Mouse (Mus musculus): ENCODE measurements at regions not wholly inside any gene's neighbourhood (a gene's known extent, or its start where the extent isn't known, plus 50 kb on each side); places are given as distances from the start of the nearest gene placed in this dataset.
"Not testable (repeated sequence)": the region's sequence is repeated elsewhere in the genome, so short reads cannot be mapped to it uniquely, and the experiment has no call there.

DNA sequence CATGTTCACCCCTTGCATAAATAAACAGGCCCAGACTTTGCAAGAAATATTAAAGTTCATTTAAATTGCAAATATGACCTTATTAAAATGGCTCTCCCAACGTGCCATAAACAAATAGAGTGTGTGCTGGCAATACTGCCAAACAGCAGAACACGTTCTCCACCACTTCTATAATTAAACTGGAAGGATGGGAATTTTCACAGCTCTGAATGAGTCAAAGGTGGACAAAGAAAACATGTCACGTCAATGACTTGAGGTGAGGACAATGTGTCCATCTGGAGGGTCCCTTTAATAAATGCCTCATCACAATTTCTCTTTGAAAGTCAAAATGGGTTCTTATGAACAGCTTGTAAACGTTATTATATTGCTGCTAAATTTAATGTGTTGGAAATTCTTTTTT lies 114.8 kb downstream of the Galc start:
- DNase-seq (ENCODE audit: inconsistent ontology term): no peak

DNA sequence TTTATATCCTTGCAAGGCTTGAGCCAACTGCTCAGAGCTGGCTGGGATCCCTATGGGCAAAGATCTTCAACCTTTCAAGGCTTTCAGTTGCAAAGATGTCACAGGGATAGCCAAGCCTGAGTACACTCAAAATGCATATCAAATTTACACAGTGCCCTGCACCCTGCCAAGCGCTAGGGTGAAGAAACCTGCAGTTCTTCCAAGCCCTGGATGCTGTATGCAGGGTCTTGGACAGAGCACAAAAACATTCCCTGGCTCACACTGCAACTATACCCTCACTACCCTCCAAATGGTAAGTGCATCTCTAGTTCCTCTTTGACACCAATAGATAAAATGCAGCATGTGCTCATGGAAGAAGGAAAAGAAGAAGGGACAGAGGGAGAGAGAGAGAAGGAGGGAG lies 116.1 kb downstream of the Galc start:
- DNase-seq (ENCODE audit: inconsistent ontology term): no peak

DNA sequence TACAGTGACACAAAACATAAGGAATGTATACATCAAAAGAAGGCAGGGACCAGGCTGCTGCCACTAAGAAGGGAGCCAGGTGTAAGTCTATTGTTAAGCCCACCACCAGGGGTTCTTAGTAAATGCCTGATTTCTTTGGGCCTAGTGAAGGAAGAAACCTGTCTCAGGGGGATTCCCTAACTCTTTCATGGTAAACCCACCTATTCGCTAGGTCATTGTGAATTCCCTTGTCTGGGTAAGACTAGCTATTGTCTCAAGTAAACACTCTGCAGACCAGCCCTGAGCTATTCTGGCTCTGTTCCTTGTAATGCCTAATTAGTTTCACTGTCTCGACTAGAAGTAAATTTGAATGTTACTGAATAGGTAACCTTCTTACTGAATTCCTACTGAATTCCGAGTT lies 119.4 kb downstream of the Galc start:
- DNase-seq (ENCODE audit: inconsistent ontology term): not testable (repeated sequence)

DNA sequence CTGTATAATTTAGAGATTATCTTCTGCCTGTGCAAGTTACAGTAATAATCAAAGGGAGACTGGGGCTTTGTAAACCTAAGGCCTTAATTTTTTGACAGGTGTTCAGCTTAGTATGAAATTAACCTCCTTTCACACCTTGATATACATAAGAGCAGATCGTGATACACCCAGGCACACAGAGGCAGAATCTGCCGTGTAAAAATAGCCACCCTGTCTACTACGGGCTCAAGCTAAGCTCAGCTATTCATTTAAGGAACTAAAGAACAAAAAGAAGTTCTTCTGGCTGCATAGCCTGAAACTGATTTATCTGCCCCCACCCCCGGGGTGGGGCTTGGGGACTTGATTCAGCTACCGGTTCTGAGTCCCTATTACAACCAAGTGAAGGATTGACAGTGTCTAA lies 128.0 kb downstream of the Galc start:
- DNase-seq (ENCODE audit: inconsistent ontology term): no peak

DNA sequence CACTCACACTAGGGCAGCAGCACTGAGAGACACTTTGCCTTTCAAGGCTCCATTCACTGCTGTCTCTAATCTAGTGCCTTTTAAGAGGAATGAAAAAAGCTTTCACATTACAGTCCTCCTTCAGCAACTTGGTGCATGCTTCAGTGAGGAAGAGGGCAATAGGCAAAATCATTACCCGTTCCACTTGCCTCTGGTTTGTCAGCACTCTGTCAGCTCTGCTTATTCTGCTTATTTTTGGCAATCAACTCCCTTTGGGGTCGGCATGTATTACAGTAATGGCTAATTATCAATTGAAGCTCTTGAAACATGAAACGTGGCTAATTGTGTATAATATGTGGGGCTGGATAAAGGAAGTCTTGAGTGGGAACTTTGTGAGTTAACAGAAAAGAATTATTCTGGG lies 135.7 kb downstream of the Galc start:
- no peak for DNase-seq (ENCODE audit: inconsistent ontology term)

DNA sequence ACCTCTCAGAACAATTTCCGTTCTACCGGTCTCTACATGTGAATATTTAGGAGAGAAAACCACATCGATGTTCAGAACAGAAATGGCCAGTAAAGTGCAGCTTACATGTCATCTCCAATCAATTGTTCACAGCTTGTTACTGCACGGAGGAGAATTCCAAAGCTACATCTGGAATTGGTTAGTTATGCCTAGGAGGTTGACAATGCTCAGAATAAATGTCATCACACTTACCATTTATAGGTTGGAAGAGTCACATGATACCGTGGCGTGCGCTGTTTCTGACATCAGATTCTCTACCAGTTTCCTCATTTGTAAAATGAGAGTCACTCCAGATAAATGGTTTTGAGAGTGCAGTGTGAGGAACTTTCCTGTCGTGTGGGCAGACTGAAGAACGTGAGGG lies 151.2 kb downstream of the Galc start:
- DNase-seq (ENCODE audit: inconsistent ontology term): peak; percentile 17

DNA sequence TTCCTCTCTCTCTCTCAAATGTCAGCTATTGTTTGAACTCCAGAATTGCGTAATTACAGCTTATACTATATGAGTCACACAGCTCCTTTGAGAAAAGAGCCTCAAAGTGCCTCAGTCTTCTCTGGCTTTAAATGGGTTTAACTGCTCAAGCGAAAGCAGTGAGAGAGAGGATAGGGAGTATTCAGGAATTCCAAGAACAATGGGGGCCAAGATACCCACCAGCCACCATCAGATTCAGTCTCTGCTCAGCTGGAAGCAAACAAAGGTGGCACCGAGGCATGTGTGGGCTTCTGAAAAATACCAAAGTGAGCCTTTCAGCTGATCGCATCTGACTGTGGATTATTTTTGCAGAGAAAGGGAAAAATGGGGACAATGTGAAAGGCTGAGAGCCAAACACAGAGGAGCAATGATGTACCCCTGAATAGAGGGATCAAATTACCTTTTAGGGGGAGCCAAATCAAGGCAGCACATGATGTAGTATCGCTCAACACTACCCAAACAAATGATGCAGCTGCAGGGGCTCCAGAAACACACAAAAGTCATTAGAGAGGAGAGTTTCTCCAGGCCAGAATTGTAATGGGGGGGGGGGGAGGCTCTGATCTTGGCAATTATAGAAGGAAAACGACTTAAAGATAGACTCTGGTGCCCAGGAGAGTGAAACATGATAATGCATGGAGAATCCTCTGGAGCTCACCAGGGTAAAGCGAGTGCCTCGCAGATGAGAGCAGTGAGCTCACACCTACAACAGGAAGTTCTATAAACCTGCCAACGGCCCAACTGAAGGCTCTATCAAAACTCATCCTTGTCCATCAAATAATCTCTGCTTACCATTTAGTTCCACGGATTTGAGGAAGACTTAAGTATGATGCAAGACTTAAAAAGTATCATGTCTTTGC lies 152.2 kb downstream of the Galc start:
- peak; percentile 84 for DNase-seq (ENCODE audit: inconsistent ontology term)

DNA sequence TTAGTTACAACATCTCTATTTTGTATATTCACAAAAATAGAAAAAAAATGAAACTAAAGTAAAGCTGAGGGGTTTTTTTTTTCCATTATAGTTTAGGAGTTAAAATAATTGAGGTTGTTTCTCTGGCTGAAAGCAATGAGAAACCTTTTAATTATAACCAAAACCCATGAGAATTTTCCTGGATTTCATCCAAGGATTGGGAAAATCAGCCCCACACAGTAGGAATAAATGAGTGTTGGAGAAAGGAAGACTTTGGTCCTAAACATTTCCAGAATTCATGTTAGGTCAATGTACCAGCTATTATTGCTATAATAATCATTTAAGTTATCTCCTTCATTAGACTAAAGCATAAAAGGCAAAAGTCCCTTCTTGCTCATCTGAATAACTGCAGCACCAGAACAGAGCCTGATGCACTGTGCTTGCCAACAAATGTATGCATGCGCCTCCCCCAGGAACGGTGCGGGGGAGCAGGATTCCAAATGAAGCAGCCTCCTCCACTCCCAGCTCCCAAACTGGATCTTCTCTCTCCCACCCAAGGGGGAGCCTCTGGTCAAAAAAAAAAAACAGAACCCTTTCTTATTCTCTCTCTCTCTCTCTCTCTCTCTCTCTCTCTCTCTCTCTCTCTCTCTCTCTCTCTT lies 153.0 kb downstream of the Galc start:
- peak; percentile 67 for DNase-seq (ENCODE audit: inconsistent ontology term)

DNA sequence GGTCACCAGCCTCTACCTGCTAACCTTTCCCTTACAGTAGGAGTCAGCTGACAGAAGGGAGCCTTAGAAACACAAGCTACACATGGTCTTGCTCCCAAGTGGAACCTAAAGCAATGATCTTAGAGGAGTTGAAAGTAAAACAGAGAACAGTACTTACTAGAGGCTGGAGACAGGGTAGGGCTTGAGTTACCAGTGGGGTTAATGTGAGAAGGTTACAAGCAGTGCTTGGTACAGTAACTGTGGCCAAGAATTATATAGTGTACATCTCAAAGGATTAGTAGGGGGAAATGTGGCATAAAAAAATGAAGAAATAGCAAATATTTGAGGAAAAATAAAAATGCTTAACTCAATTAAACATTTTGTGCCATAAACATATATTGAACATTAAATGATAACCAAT lies 153.5 kb downstream of the Galc start:
- DNase-seq (ENCODE audit: inconsistent ontology term): no peak

DNA sequence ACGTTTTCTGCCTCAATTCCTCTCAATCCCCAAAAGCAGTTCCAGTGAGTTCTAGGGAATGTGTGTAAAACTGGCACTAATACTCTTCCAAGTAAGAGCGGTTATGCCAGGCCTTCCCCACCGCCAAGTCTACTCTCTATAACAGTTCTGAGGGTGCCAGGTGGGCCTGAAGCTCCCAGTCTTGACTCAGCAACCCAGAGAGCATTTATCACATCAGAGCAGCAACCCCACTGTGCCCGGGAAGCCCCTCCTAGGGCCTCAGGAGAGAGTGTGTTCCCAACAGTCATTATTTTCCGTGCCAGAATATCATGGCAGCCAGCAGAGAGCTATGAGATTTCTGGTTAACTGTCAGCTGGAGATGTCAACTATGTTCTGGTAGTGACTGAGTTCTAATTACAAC lies 169.1 kb downstream of the Galc start:
- DNase-seq (ENCODE audit: inconsistent ontology term): no peak

DNA sequence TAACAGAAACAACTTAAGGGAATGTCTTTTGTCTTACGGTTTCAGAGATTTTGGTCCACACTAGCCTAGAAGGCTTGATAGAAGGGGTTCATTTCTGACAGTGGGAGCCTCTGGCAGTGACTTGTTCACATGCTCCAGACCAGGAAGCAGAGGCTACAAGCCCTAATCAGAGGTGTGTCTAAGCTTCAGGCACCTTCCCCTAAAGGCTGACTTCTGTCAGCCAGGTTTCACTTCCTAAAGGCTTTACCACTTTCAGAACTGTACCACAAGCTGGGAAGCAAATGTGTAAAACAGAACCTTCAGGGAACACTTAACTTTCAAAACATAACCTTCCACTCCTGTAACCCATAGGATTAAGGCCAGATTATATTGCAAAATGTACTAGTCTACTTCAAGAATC lies 180.9 kb downstream of the Galc start:
- DNase-seq (ENCODE audit: inconsistent ontology term): no peak

DNA sequence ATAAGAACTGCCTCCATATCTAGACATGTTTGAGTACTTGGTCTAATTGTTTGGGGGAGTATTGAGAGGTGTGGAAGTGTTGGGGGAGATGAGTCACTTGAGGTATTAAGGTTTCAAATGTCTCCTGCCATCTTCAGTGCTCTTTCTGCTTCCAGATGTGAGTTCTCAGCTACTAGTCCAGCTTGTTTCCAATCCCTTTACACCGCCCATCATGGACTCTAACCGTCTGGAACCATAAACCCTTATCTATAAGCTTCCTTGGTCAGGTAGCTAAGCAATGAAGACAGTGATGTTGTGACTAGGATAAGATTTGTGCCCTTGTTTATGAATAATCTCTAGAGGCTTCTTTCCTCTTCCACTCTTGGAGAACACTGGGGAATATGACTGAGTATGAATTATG lies 183.7 kb downstream of the Galc start:
- DNase-seq (ENCODE audit: inconsistent ontology term): no peak

DNA sequence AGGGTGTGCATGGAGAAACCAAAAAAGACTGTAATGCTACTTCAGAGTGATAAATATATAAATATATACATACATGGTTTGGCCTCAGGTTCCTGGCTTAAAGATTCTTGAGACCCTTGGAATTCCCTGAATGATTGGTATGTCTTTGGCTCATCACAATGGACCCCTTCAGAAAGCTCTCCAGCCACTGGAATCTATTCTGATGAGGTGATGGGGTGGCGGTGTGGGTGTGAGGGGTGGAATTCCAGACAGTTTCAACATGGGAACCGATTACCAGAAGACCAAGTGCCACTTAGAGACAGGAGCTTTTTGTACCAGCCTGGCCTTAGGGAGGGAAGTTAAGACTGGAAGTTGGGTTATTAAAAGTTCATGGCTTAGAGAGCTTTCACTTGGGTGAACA lies 190.1 kb downstream of the Galc start:
- DNase-seq (ENCODE audit: inconsistent ontology term): peak; percentile 86

DNA sequence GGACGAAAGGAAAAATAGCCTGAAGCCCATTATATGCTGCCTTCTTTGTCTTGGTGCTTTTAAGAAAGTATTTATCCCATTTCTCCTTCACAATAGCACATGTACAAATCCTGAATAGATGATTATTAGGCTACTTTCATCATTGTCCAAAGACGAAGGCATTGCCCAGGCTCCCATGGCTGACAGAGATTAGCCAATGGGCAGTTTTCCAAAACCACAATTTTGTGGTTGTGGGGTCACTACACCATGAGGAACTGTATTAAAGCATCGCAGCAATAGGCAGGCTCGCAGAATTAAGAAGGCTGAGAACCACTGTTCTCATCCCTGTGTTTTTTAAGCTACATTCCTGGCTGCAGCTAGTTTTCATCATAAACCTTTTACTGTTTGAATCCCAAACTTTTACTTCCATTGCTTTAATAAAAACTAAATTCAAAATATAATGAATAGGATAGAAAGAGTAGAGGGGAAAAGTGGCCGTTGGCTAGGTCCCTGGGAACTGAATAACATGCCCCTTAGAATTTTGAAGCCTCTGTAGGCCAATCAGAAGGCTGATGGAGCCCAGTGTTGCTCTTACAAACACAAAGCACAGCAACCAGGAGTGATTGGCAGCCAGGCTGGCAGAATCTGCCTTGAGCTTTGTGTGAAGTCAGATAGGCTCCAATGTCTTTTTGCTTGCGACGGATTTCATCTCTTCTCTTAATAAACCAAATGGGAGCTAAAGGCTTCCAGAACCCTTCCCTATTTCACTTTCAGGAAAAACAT lies 199.7 kb downstream of the Galc start:
- peak; percentile 82 for DNase-seq (ENCODE audit: inconsistent ontology term)

DNA sequence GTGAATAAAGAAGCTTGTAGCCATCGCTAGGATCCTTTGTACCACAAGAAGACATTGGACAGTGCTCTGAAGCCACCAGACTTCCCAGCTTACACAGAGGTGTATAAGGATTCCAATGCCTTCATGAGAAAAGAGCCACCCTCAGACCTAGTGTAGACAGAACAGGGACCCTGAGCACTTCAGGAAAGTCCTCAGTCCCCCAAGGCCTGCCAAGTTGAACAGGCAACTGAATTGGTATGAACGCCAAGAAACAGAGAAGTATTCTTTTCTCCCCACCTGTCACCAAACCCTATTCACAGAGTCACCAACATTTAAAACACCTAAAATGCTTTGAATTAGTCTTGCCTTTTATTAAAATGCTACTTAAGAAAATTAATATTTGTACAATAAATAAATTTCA lies 200.3 kb downstream of the Galc start:
- DNase-seq (ENCODE audit: inconsistent ontology term): no peak

DNA sequence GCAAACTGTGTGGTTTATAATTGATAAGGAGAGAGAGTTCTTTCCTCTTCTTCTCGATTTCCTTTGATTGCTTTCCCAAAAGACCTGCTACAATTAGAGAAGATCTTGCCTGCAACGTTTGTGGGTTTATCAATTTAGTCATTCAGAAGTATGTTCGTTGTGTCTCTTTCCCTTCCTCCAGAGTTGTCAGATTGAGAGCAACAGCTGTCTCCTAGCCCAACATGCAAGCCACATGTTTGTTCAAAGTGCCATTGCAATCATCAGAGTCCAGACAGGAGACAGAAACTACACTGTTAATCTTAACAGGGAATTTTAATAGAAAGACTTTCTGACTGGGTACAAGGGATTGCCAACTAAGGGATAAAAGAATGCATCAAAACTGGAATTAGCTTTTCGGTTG lies 208.3 kb downstream of the Galc start:
- DNase-seq (ENCODE audit: inconsistent ontology term): no peak

DNA sequence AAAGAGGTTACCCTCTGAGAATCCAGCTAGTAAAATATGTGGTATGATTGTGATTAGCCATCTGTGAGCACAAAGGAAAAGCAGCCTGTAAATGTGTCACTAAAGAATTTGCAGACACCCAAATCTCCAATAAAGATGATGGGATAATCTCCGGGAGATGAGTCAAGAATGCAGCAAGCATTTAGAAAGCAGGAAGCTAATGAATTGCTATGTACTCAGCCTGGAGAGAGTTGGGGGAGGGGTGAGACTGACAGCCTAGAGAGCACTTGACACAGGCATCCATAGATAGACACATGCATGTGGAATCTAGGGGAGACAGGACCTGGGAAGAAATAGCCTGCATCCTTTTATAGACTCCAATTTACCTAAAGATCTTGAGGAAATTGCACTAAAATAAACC lies 208.8 kb downstream of the Galc start:
- DNase-seq (ENCODE audit: inconsistent ontology term): peak; percentile 87

DNA sequence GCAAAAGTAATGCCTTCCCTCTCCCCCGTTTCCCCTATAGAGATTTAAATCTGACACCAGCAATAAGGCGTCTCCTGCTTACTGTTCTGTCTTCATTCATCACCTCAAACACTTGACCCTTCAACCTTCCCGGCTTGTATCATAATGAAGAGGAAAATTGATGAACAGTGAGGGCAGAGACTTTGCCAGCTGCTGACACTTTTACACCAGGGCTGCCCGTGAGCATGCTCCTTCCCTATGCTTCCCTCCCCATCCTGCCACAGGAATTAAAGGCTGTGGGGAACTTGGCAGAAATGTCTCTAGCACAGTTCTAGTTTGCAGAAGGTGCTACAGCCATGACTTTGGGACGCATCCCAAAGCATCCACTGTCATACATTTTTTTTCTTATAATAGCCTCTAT lies 209.2 kb downstream of the Galc start:
- peak; percentile 72 for DNase-seq (ENCODE audit: inconsistent ontology term)

DNA sequence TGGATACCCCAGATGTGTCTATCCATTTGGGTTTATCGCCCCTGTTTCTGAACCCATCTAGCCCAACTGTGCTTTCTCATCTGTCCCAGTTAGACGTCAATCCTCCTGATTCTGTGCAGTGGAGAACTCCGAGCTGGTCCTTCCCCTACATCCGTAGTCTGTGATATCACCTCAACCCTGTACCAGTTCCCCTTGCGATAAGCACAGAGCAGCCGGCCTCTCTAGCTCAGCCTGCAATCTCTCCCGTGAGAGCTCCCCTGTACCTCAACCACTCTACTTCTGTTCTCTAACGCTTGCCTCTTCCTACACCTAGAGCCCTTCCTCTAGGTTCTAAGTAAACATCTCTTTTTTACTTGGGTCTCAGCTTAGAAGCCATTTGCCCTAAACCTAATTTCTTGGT lies 211.5 kb downstream of the Galc start:
- no peak for DNase-seq (ENCODE audit: inconsistent ontology term)

DNA sequence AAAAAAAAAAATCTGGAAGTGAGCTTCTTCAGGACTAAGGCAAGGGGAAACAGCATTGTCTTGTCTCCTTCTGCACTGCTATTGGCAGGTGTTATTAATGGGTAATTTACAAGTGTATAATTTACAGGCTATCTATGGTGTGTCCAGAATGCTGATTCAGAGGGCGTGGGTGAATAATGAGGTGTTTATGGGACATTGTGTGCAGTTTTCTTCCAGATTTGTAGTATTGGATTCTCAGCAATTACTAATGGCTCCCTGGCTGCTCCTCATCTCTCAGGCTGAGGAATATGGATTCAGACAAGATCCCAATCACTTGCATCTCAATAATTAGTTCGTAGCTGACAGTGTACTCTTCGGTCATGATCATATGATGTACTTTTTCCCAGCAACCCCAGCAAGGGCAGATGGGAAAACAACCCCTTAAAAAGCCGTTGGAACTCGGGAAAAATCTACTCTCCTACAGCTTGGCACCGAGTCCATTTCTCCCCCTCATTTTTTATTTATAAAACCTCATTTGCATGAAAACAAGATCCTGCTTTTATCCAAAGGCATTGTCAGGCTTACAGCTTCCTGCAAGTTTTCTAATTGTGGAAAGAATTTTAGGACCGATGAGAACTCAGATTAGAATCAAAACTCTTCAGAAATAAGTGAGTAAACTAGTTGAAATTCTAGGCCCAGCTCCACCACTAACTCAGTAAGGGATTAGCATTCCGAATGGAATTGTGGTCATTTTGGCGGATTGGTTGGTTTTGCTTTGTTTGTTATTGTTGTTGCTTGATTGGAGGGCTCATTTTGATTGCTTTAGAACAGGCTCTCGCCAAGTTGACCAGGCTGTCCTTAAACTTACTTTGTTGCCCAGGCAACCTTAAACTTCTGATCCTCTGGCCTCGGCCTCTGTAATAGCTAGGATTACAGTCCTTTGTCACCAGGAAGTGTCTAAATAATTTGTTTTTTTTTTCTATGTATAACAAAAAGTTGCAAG lies 212.5 kb downstream of the Galc start:
- DNase-seq (ENCODE audit: inconsistent ontology term): peak; percentile 41

DNA sequence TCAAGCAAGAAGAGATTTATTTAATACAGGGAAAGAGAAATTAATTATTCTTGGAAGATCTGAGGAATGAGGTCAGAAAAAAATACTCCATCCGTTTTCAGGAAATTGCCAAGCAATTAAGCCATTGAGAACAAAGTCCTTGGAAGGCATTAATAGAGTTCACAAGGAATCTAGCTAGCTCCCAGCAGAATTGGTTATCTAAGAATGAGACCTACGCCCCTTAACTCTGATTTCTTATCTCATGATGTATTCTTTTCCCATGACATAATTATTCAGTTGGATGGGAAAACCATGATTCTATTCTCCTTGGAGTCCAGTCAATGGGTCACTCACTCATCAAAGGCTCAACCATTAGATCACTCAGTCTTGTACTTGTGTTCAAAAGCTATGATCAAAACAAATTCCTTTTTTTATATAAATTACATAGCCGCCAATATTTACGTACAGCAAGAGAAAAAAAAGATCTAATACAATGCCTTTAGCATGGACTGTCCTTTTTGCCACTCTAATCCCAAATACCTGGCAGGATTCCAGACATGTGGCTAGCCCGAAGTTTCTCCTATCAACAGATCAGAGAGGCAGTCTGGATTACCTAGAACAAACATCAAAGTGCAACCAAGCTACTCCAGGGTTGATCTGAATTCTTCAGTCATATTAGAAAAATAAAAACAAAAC lies 213.3 kb downstream of the Galc start:
- DNase-seq (ENCODE audit: inconsistent ontology term): no peak
